Mouse (Mus musculus) kidney, embryonic 16.5 days (tissue): ENCODE measurements at regions not wholly inside any gene's neighbourhood (a gene's known extent, or its start where the extent isn't known, plus 50 kb on each side); places are given as distances from the start of the nearest gene placed in this dataset.
A peak's percentile ranks its signal among the peaks of the same experiment; 100 is the strongest.

Experiments used
- ATAC-seq: fragments of 200-750 bp; cut with Nextera tagmentation; 2 replicates; pipeline ENCODE4 v1.8.0; 2017; ENCODE audit warnings: moderate TSS enrichment; ENCODE audit not compliant: low FRiP score, low TSS enrichment
- H3K27ac ChIP-seq: fragments of 300-500 bp; sonication (generic); 2 replicates; pipeline ENCODE4 v1.5.1; 2014; ENCODE audit warnings: low read length
- H3K27me3 ChIP-seq: fragments of 300-500 bp; sonication (generic); 2 replicates; pipeline ENCODE4 v1.6.1; 2014; ENCODE audit warnings: low read length, control low read depth, mixed read lengths; ENCODE audit not compliant: insufficient read depth
- H3K36me3 ChIP-seq: fragments of 300-500 bp; sonication (generic); 2 replicates; pipeline ENCODE4 v1.6.1; 2014; ENCODE audit warnings: low read length, control low read depth, mixed read lengths; ENCODE audit not compliant: insufficient read depth
- H3K4me1 ChIP-seq: fragments of 300-500 bp; sonication (generic); 2 replicates; pipeline ENCODE4 v1.6.1; 2014; ENCODE audit warnings: low read length, control low read depth, mixed read lengths; ENCODE audit not compliant: insufficient read depth
- H3K4me2 ChIP-seq: fragments of 300-500 bp; sonication (generic); replicated peaks from 2 replicates; pipeline ENCODE4 v1.6.1; 2014; ENCODE audit warnings: low read depth, low read length
- H3K4me3 ChIP-seq: fragments of 300-500 bp; sonication (generic); 2 replicates; pipeline ENCODE4 v1.5.1; 2014; ENCODE audit warnings: mild to moderate bottlenecking, low read length
- H3K9ac ChIP-seq: fragments of 300-500 bp; sonication (generic); replicated peaks from 2 replicates; pipeline ENCODE4 v1.6.1; 2014; ENCODE audit warnings: low read length
- H3K9me3 ChIP-seq: fragments of 300-500 bp; sonication (generic); 2 replicates; pipeline ENCODE4 v1.6.1; 2016; ENCODE audit warnings: low read length, control low read depth
- WGBS: fragments of 180-500 bp; shearing (Covaris S2); extraction: QIAGEN DNeasy Blood & Tissue Kit; methylation state at CpG from one replicate; pipeline ENCODE4 v1.1.7; 2014; 5-methylcytosine and 5-hydroxymethylcytosine counted together

DNA sequence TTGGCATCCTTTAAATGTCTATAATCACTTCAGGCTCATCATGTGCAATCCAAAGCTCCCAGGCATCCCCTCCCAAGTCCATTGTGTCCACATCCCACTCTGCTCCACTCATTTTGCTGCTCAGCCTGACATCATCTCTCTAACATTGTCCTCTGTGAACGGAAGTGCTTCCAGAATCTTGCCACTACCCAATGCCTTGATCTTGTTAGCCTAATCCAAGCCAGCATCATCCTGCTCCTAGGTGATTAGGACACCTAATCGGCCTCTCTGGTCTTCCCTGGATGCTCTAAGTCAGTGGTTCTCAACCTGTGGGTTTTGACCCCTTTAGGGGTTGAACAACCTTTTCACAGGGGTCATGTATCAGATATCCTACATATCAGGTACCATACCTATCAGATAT is 161.3 kb upstream of the Srrm4 start:
- 73% methylated on average over 2 of the region's 2 CpGs for WGBS
- no peak overlapping the region for H3K4me3 ChIP-seq
- no peak for ATAC-seq
- H3K4me2 ChIP-seq: no peak overlapping the region
- H3K36me3 ChIP-seq: no peaks in the 10 kb centered on the region
- H3K4me1 ChIP-seq: no peaks in the 10 kb centered on the region
- H3K27me3 ChIP-seq: no peaks in the 10 kb centered on the region
- H3K9me3 ChIP-seq: no peaks in the 10 kb centered on the region
- H3K27ac ChIP-seq: no peak overlapping the region
- H3K9ac ChIP-seq: no peak overlapping the region

DNA sequence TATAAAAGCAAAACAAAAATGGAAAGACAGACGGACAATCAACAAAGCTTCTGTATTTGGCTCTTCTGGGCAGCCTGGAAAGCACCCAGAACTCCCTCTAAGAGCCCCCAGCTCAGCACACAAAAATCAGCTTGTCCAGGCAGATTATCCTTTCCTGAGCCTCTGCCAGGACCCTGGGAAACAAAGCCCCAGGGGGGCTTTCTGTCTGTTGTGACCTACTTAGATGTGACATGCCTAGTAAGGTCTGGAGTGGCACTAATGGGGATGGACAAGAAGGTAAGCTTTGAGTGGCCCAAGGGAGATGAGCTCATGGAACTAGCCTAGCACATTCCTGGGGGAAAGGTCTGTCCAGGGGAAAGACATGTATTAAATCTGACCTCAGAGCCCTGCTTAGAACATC is 160.5 kb upstream of the Srrm4 start:
- Histone ChIP-seq H3K4me2 (no peak overlapping the region), H3K4me3 (no peak overlapping the region), H3K36me3 (no peaks in the 10 kb centered on the region), H3K4me1 (no peaks in the 10 kb centered on the region), H3K9me3 (no peaks in the 10 kb centered on the region), H3K27ac (no peak overlapping the region), H3K9ac (no peak overlapping the region), H3K27me3 (no peaks in the 10 kb centered on the region)
- ATAC-seq: no peak
- WGBS: 68% methylated on average over 1 of the region's 1 CpGs

DNA sequence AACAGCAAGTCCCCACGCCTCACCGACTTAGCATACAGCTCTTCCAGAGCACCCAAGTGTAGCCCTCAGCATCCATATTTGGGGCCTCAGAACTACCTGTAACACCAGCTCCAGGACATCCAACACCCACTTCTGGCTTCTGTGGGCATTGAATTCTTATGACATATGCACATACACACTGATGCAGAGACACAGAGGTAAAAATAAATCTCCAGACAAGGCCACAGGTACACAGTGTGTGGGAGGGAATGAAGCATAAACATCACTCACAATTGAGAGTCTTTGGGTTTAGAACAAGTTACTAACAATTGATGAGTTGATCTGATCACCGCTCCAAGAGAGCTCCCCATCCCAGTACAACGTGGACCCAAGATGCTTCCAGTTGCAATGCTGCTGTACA is 154.2 kb upstream of the Srrm4 start:
- H3K36me3 ChIP-seq: no peaks in the 10 kb centered on the region
- no peak overlapping the region for H3K4me2 ChIP-seq
- H3K27ac ChIP-seq: no peak overlapping the region
- WGBS: 79% methylated on average over 4 of the region's 4 CpGs
- H3K4me1 ChIP-seq: peaks cover 7% of the 10 kb centered on the region; the same call in 1 of the 2 replicates
- no peak overlapping the region for H3K9ac ChIP-seq
- no peaks in the 10 kb centered on the region for H3K27me3 ChIP-seq
- no peak for ATAC-seq
- H3K4me3 ChIP-seq: no peak overlapping the region
- H3K9me3 ChIP-seq: no peaks in the 10 kb centered on the region

DNA sequence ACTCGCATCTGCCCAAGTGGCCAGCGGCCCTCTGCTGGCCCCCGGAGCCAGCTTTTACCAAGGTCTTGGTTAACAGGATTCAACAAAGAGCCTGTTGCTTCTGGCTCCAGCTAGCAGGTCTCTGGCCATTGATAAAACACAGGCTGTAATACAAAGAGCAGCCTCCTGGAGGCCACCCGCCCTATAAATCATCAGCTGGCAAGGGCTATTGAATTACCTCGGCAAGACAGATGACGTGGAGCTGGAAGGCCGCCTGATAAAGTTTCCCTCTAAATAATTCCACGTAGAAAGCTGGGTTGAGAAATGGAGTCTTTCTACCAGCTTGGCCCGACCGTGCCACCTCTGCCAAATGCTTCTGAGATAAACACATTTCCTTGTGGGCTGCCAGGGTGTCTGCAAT is 152.8 kb upstream of the Srrm4 start:
- Histone ChIP-seq H3K27ac (no peak overlapping the region), H3K9me3 (no peaks in the 10 kb centered on the region), H3K36me3 (no peaks in the 10 kb centered on the region), H3K4me3 (no peak overlapping the region), H3K9ac (no peak overlapping the region), H3K4me1 (peaks cover 7% of the 10 kb centered on the region; the same call in 1 of the 2 replicates), H3K4me2 (no peak overlapping the region), H3K27me3 (no peaks in the 10 kb centered on the region)
- WGBS: 20% methylated on average over 10 of the region's 10 CpGs
- 0 out of 2 replicates have a peak, but pooled peaks have one; percentile 42 for ATAC-seq

DNA sequence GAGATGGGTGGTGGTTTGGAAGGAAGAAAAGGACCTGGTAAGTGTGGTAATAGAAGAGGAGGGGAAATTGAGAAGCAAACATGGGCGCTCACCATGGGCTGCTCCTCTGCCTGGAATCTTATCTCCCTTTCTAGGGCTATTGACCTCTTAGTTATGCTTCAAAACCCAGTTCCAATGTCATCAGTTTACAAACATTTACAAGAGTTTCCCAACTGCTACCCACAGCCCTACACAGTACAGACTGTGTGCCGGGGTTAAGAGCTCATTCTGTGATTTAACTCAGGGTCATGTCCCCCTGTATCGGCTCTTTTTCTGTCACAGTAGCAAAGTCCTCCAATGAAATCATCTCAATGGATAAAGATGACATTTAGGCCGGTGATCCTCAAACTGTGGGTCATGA is 144.0 kb upstream of the Srrm4 start:
- no peak overlapping the region for H3K4me2 ChIP-seq
- WGBS: 75% methylated on average over 4 of the region's 4 CpGs
- 0 out of 2 replicates have a peak, but pooled peaks cover 7% of the 10 kb centered on the region for H3K9me3 ChIP-seq
- ATAC-seq: no peak
- no peak overlapping the region for H3K4me3 ChIP-seq
- no peaks in the 10 kb centered on the region for H3K36me3 ChIP-seq
- H3K4me1 ChIP-seq: no peaks in the 10 kb centered on the region
- no peaks in the 10 kb centered on the region for H3K27me3 ChIP-seq
- no peak overlapping the region for H3K27ac ChIP-seq
- H3K9ac ChIP-seq: no peak overlapping the region

DNA sequence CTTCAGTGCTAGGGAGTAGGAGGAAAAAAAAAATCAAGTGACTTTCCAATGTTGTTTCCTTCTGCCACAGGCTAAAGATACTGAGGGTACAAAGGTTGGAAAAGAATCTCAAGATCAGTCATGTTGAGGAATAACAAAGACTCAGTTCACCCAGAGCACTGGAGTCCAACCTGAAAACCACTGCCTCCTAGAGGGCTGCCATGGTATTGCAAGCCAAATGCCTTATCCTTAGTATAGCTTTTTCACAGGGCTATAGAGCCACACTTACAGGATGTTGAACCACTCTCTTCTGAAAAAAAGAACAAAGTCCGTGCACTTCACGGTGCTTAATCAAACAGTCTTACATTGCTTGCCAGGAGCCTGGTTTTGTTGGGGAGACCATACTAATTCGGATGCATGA is 139.9 kb upstream of the Srrm4 start:
- H3K9ac ChIP-seq: no peak overlapping the region
- no peak for ATAC-seq
- 0 out of 2 replicates have a peak, but pooled peaks cover 7% of the 10 kb centered on the region for H3K9me3 ChIP-seq
- H3K27me3 ChIP-seq: no peaks in the 10 kb centered on the region
- WGBS: 89% methylated on average over 3 of the region's 3 CpGs
- no peak overlapping the region for H3K4me3 ChIP-seq
- H3K4me1 ChIP-seq: no peaks in the 10 kb centered on the region
- no peaks in the 10 kb centered on the region for H3K36me3 ChIP-seq
- H3K27ac ChIP-seq: no peak overlapping the region
- H3K4me2 ChIP-seq: no peak overlapping the region

DNA sequence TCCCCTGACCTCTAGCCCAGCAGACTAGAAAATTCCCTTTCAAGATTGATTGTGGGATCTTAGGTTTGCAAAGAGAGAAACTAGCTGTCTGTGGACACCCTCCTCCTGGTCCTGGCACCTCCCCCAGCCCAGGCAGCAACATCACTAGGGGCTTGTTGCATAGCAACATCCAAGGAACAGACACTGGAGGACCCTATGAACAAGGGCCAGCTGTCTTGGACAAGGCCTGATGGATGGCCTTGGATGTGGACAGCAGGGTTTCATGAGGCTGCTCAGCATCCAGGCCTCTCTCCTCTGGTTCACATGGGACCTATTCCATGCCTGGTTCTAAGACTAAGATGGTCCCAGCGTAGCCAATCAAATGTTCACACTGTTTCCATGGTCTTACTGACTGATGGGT is 127.6 kb upstream of the Srrm4 start:
- Histone ChIP-seq H3K4me2 (no peak overlapping the region), H3K9ac (no peak overlapping the region), H3K9me3 (no peaks in the 10 kb centered on the region), H3K27ac (no peak overlapping the region), H3K27me3 (no peaks in the 10 kb centered on the region), H3K4me1 (no peaks in the 10 kb centered on the region), H3K4me3 (no peak overlapping the region), H3K36me3 (no peaks in the 10 kb centered on the region)
- ATAC-seq: no peak
- WGBS: 81% methylated on average over 1 of the region's 1 CpGs

DNA sequence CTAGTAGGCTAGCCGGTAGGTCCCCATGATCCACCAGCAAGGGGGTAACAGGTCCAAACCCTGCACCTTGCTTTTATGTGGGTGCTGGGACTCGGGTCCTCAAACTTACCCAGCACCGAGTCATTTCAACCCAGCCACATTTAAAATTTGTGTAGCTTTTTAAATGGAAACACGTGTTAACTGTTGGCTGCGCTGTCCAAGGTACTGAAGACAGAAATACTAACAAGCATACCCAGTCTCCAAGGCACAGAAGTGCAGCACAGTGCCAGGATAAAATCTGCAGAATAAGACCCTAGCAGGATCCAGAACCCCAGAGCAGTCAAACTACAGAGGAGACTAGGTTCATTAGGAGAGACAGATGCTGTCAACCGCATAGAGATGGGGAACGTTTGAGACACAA is 122.6 kb upstream of the Srrm4 start:
- H3K4me1 ChIP-seq: no peaks in the 10 kb centered on the region
- H3K36me3 ChIP-seq: no peaks in the 10 kb centered on the region
- no peak for ATAC-seq
- no peak overlapping the region for H3K9ac ChIP-seq
- H3K9me3 ChIP-seq: no peaks in the 10 kb centered on the region
- no peaks in the 10 kb centered on the region for H3K27me3 ChIP-seq
- whole genome bisulfite sequencing: 30% methylated on average over 7 of the region's 7 CpGs
- no peak overlapping the region for H3K27ac ChIP-seq
- H3K4me3 ChIP-seq: no peak overlapping the region
- no peak overlapping the region for H3K4me2 ChIP-seq

DNA sequence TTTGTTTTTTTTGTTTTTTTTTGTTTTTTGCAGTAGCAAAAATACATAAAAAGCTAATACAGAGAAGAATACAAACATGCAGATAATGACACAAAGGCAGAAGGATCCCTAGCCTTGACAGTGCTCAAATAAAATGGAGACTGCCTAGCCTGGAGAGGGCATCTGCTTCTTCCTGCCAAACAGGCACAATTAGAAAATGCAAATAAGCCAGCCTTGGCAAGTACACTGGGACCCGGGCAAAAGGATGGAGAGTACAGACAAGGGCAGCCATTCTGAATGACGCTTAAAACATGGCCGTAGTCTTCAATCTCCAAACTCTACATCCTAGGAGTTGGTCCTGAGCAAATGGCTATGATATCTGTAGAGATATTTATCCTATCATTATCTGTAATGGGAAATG is 120.4 kb upstream of the Srrm4 start:
- H3K27ac ChIP-seq: no peak overlapping the region
- no peak for ATAC-seq
- WGBS: 87% methylated on average over 3 of the region's 3 CpGs

DNA sequence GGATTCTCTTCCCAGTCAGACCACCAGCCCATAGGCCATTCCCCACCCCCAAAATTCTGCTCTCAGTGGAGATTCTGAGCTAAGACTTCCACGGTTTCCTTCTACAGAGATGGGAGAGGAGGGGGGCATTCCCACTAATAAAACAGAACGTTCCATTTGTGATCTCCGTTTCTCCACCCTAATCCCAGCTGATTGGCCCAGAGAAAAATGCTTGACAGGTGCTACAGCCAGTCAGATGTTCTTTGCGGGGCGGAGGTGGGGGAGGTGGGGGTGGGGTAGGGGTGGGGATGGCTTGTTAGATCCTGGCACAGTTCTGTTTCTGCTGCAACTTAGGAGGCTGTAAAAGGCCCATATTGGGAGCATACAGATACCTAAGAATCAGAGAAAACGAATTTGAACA is 116.9 kb upstream of the Srrm4 start:
- no peaks in the 10 kb centered on the region for H3K4me1 ChIP-seq
- H3K27me3 ChIP-seq: no peaks in the 10 kb centered on the region
- no peaks in the 10 kb centered on the region for H3K9me3 ChIP-seq
- H3K36me3 ChIP-seq: no peaks in the 10 kb centered on the region
- WGBS: 27% methylated on average over 6 of the region's 6 CpGs
- H3K4me2 ChIP-seq: no peak overlapping the region
- ATAC-seq: no peak
- no peak overlapping the region for H3K4me3 ChIP-seq
- H3K9ac ChIP-seq: no peak overlapping the region
- H3K27ac ChIP-seq: no peak overlapping the region

More for the DNA sequence above, 120.4 kb upstream of the Srrm4 start:
- H3K4me3 ChIP-seq: no peak overlapping the region
- no peaks in the 10 kb centered on the region for H3K27me3 ChIP-seq
- H3K4me2 ChIP-seq: no peak overlapping the region
- no peaks in the 10 kb centered on the region for H3K9me3 ChIP-seq
- H3K36me3 ChIP-seq: no peaks in the 10 kb centered on the region
- no peaks in the 10 kb centered on the region for H3K4me1 ChIP-seq
- no peak overlapping the region for H3K9ac ChIP-seq

DNA sequence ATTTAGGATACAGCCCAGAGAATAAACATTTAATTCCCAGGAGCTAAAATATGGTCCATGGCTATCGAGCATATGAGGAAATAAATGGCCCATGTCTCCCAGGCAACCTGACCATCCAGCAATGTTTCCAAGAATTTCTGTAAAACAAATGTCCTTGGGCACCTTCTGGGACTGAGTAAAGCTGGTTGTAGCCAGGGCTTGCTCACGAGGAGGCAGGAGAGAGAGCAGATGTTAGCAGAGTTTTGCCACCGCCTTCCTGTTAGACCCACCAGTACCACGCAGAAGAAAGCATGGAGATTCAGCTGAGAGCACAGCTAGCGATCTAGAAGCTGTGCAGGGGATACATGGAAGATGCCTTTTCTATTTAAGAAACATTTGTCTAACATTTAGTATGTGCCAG is 70.8 kb upstream of the Srrm4 start:
- H3K4me3 ChIP-seq: no peak overlapping the region
- H3K27me3 ChIP-seq: no peaks in the 10 kb centered on the region
- WGBS: 76% methylated on average over 5 of the region's 5 CpGs
- H3K4me1 ChIP-seq: no peaks in the 10 kb centered on the region
- H3K9ac ChIP-seq: no peak overlapping the region
- no peaks in the 10 kb centered on the region for H3K36me3 ChIP-seq
- ATAC-seq: no peak
- no peak overlapping the region for H3K27ac ChIP-seq
- H3K9me3 ChIP-seq: no peaks in the 10 kb centered on the region
- no peak overlapping the region for H3K4me2 ChIP-seq
